Mouse (Mus musculus) thymus, postnatal 4 days (tissue): ENCODE measurements around the gene Ccdc33.

Experiments
- DNase-seq: peaks from one replicate; pipeline ENCODE4 v3.0.0; 2021

Gene Ccdc33

GRCm38 (mm10) chr9:58043496-58044017, 75.1 kb downstream of the Ccdc33 start:
- no peak for DNase-seq

DNA sequence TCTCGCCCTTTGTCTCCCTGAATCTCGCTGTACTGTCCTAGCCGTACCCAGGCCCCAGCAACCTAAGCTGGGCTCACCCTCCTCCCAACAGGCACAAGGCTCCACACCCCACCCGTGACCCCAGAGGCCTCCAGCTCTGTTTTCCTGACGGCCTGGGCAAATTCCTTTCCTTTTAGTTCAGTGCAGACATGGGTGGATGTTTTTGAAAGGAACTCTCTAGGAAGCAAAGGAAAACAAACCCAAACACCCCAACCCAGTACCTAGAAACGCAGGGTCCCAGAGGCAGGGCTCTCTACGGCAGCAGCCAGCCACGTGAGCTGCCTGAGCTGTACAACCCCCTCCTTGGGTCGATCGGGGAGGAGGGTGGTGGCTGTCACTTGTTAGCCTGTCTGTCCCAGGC, 76.2 kb downstream of the Ccdc33 start:
- no peak for DNase-seq

DNA sequence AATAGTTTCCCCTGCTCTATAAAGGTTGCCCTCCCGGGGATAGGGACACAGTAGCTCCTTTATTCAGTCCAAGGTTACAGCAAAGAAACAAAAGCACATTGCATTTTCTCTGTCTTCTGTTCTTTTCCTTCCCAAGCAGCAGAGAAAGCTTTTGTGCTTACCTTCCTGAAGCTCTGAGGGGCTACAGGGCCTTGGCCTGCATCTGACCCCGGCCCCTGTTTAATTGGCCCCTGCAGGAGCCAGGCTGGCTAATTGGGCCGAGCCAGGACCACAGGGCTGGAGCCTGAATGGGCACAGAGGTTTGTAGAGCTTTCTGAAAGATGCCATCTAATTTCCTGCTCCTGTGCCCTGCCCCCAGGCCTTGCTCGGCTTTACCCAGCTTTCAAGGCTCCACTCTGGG, 77.6 kb downstream of the Ccdc33 start:
- DNase-seq: no peak

- DNase-seq: peak; percentile 83
These were observed 80.0 kb downstream of the Ccdc33 start for GRCm38 (mm10) chr9:58038500-58039168.

DNA sequence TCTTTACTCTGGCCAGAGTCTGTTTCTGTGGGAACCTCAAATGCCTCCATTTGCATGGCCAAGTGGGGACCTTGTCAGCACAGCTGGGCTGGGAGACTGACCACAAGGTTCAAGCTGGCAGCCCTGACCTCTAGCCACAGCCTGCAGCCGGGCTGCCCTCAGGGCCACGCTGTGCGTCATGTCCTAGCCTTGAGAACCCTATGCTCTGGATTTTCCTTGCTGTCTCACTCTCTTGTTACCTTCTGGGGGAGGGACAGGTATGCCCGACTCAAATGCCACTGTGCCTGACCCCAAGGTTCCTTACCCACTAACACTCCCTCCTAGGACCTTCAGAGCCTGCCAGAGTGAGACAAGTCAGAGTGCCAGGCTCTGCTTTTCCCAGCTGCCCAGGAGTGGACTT, 81.7 kb downstream of the Ccdc33 start:
- DNase-seq: no peak

GRCm38 (mm10) chr9:58035951-58036698, 82.5 kb downstream of the Ccdc33 start:
- DNase-seq: no peak

DNA sequence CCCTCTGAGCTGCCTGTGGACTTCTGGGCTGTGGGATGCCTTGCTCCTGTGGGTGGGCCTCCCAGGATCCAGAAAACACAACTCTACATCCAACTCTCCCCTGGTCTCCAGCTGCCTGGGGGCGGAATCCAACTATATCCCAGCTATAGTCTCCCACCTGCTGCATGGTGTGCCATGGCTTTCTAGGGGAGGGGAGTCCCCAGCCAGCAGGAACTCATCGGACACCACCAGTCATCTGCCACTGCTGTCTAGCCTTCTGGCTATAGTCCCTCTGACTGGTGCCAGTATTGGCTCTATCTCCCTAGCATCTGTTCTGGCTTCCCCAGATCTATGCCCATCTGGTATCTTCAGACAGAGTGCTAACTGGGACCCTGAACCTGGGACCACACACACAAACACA, 83.1 kb downstream of the Ccdc33 start:
- DNase-seq: no peak

DNA sequence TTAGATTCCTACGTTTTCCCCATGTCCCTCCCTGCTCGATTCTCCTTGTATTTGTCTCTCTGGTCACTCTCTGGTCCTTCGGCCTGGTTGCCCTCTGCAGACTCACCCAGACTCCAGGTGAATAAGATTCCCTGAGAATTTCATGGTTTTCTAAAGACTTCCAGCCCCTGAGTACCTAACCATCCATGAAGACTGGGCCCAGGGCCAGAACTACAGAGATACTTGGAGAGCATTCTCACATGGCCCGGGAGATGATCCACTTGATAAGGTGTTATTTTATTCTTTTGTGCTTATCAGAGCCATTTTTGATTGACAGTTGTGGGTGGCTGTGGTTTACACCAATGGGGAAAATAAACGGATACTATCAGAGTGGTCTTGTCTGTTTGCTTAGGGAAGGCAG, 86.7 kb downstream of the Ccdc33 start:
- no peak for DNase-seq

GRCm38 (mm10) chr9:58029635-58030034, 89.0 kb downstream of the Ccdc33 start:
- DNase-seq: no peak

GRCm38 (mm10) chr9:58028841-58029240, 89.8 kb downstream of the Ccdc33 start:
- DNase-seq: no peak

GRCm38 (mm10) chr9:58027426-58028180, 91.0 kb downstream of the Ccdc33 start:
- no peak for DNase-seq

DNA sequence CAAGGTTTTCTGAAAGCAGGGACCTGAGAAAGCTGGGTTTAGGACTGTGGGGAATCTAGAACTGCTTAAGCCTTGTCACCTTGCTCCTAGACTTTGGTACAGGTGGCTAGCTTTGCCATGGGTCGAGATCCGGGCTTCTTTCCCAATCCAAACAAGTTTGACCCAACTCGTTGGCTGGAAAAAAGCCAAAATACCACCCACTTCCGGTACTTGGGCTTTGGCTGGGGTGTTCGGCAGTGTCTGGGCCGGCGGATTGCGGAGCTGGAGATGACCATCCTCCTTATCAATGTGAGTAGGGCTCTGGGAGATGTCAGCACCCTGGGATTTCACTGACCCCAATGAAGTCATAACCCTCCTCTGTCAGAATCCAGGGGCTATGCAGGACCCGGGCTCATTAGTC, 92.6 kb downstream of the Ccdc33 start:
- no peak for DNase-seq

GRCm38 (mm10) chr9:58018385-58018784, 100.2 kb downstream of the Ccdc33 start:
- no peak for DNase-seq

- no peak for DNase-seq
These were observed 101.7 kb downstream of the Ccdc33 start for GRCm38 (mm10) chr9:58016962-58017361.

- DNase-seq: no peak
These were observed 102.8 kb downstream of the Ccdc33 start for GRCm38 (mm10) chr9:58015856-58016255.

- no peak for DNase-seq
These were observed 104.0 kb downstream of the Ccdc33 start for GRCm38 (mm10) chr9:58014393-58015160.

GRCm38 (mm10) chr9:58012935-58013334, 105.7 kb downstream of the Ccdc33 start:
- DNase-seq: no peak

GRCm38 (mm10) chr9:58012486-58012885, 106.1 kb downstream of the Ccdc33 start:
- no peak for DNase-seq

DNA sequence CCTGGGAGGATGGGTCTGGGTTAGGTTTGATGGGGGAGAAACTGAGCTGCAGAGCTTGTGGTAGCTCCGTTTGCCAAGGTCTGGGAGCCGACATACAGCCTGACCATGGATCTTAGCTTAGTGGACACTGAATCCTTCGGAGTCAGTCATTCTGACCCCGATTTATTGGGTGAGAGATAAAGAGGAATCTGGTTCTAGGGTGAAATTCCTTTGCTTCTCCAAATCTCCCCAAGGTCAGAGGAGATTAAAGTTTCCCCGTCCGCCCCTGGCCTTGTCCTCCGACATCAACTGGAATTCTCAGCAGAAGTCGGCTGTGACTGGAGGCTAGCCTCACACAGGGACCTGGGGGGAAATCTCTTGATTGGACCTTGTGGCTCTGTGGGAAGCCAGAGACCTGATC, 107.1 kb downstream of the Ccdc33 start:
- DNase-seq: no peak

DNA sequence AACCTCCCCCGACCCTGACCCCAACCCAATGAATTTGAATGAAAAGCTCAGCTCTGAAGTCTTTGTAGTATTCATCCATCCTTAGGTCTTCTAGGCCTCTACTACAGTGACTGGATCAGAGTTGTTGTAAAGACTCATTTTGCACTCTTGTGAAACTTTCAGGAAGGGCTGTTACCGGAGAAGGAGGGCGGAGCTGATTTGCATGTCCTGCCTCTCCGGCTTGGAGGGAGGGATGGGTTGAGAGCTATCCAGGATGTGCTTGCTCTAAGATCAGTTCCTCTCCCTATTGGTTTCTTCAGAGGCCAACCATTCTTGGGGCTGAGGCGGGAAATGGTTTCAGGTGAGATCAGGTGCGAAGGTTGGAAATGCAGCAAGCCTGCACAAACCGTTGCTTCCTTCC, 107.6 kb downstream of the Ccdc33 start:
- DNase-seq: no peak

DNA sequence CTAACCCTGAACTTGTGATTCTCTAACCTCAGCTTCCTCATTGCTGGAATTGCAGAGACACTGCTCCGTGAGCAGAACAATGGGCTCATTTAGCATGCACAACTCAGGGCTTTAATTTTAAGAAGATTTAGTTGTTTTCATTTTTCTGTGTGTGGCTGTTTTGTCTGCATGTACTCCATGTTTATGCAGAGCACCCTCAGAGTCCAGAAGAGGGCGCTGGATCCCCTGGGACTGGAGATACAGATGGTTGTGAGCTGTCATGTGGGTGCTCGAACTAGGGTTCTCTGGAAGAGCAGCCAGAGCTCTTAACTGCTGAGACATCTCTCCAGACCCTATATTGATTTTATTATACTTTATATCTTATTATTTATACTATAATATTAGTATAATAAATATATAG, 109.0 kb downstream of the Ccdc33 start:
- DNase-seq: no peak

- no peak for DNase-seq
These were observed 109.6 kb downstream of the Ccdc33 start for GRCm38 (mm10) chr9:58009015-58009362.
